Mouse (Mus musculus) layer of hippocampus, postnatal 14 days (tissue): Measurements from ENCODE around the gene Cry2. TPM values are rescaled to one million over a fixed set of nuclear protein-coding genes. Genes with fewer than 3 reads are reported as not detected.

Experiments used
- DNase-seq, 2 experiments: peaks; one replicate each; pipeline ENCODE4 v3.0.0; 2021 to 2022; ENCODE audit warnings: low spot score in 2 of 2, mixed read lengths in 1 of 2
- microRNA-seq, 2 experiments: library from miRNA; unstranded; fragments of <30 nt; microRNA quantifications; one replicate each; pipeline ENCODE4 v1.2.0; 2021
- total RNA-seq, 2 experiments: library from RNA; stranded (reverse); gene quantifications; 2 replicates each; pipeline ENCODE4 v1.2.3; 2021

The Cry2 gene
- total RNA-seq, 2 experiments from 2014 or later, result 89.0 to 110 TPM

GRCm38 (mm10) chr2:92372767-92373436 lies 60.9 kb downstream of the Cry2 start:
- DNase-seq, result no peak

- DNase-seq, result no peak
These were observed 61.7 kb downstream of the Cry2 start for GRCm38 (mm10) chr2:92371971-92372690.

GRCm38 (mm10) chr2:92370821-92371805 lies 62.7 kb downstream of the Cry2 start:
- DNase-seq, result no peak

GRCm38 (mm10) chr2:92370375-92370774 lies 63.5 kb downstream of the Cry2 start:
- DNase-seq, result no peak

- no peak for DNase-seq
These were observed 66.3 kb downstream of the Cry2 start for GRCm38 (mm10) chr2:92367383-92368029.

GRCm38 (mm10) chr2:92365568-92365967 lies 68.3 kb downstream of the Cry2 start:
- DNase-seq, result no peak

- no peak for DNase-seq
These were observed 69.8 kb downstream of the Cry2 start for GRCm38 (mm10) chr2:92364086-92364485.

GRCm38 (mm10) chr2:92362571-92363228 lies 71.1 kb downstream of the Cry2 start:
- no peak for DNase-seq

GRCm38 (mm10) chr2:92361795-92362194 lies 72.0 kb downstream of the Cry2 start:
- DNase-seq, result no peak

GRCm38 (mm10) chr2:92360893-92361292 lies 73.0 kb downstream of the Cry2 start:
- no peak for DNase-seq

GRCm38 (mm10) chr2:92360186-92360823 lies 73.5 kb downstream of the Cry2 start:
- DNase-seq, result no peak

GRCm38 (mm10) chr2:92359301-92359700 lies 74.5 kb downstream of the Cry2 start:
- DNase-seq, result no peak

GRCm38 (mm10) chr2:92354224-92354623 lies 79.6 kb downstream of the Cry2 start:
- DNase-seq, result no peak

Small RNA genes within 50 kb of the gene (microRNA-seq; reads per million reads assigned to microRNA genes)
- gene Mir7000, result 5.4 to 6.6 reads per million in 2 experiments

Other genes starting within 250 kb of the Cry2 start
- gene Pex16, start 59.4 kb downstream of the Cry2 start, total RNA-seq, result 10 to 100 TPM; 32.4 to 37.7 TPM
- 1 to 10 TPM in 1 of 2 experiments, not detected in 1; 1.7 TPM for gene Large2, start 59.2 kb downstream of the Cry2 start, total RNA-seq
- gene 1700029I15Rik, start 51.5 kb downstream of the Cry2 start, total RNA-seq, result 1 to 10 TPM; 4.5 to 5.4 TPM
- gene Mapk8ip1, start 32.8 kb downstream of the Cry2 start, total RNA-seq, result 100 to 1,000 TPM; 386 to 394 TPM
- 10 to 100 TPM; 16.7 to 18.8 TPM for gene Slc35c1, start 26.5 kb upstream of the Cry2 start, total RNA-seq
- gene Chst1, start 165.7 kb upstream of the Cry2 start, total RNA-seq, result 100 to 1,000 TPM; 201 to 212 TPM